Mouse (Mus musculus): ENCODE results near the gene Acvrl1.

- no peak for TF ChIP-seq CTCF (IDR thresholded peaks at IDR 0.05; ENCODE audit: control insufficient read depth, insufficient read depth, insufficient replicate concordance, low read depth, low read length)
- TF ChIP-seq POLR2A (IDR thresholded peaks at IDR 0.05; ENCODE audit: control insufficient read depth, low read depth, low read length), result no peak
These were observed 32.9 kb upstream of the Acvrl1 start for GRCm38 (mm10) chr15:101095392-101095791.

Data from testis, adult 2 months (tissue).